Mouse (Mus musculus): Measurements from ENCODE around the gene Cdh13. TPM values are rescaled to one million over a fixed set of nuclear protein-coding genes. Genes with fewer than 3 reads are reported as not detected.

Cdh13 gene
- polyA plus RNA-seq, 1 experiment from 2014 or later = 56.3 TPM

- H3K27me3 ChIP-seq = peaks cover 19% of the 10 kb centered on the region
- no peak overlapping the region for H3K27ac ChIP-seq
- no peaks in the 10 kb centered on the region for H3K9me3 ChIP-seq
- H3K4me1 ChIP-seq (replicated peaks) = peaks cover 9% of the 10 kb centered on the region
- no peak overlapping the region for H3K4me3 ChIP-seq (replicated peaks)
- no peak for ATAC-seq
- H3K9ac ChIP-seq (replicated peaks) = no peak overlapping the region
- WGBS = 75% methylated on average over 6 of the region's 6 CpGs
- no peak overlapping the region for H3K4me2 ChIP-seq (replicated peaks)
- no peaks in the 10 kb centered on the region for H3K36me3 ChIP-seq
These were observed 893.8 kb downstream of the Cdh13 start for GRCm38 (mm10) chr8:119177226-119177935.

DNA sequence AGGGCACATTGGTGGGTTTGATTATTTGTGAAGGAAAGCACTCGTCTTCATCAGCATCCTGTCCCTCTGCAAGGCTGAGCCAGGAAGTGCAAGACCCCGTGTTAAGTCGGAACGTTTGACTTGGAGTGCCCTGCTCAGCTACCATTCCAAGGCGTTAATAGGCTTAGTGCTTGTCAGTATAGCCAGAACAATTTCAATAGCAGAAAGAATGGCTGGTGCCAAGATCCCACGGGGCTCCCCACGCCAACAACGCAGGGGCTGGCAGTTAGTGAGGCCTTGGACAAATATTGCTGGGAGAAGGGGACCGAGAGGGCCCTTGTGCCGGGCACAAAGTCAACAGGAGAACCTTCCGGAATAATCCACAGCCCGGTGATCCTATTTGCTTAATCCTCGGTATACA lies 897.1 kb downstream of the Cdh13 start:
- no peak overlapping the region for H3K4me3 ChIP-seq (replicated peaks)
- peaks cover 9% of the 10 kb centered on the region for H3K4me1 ChIP-seq (replicated peaks)
- H3K27me3 ChIP-seq = peaks cover 34% of the 10 kb centered on the region
- H3K9me3 ChIP-seq = no peaks in the 10 kb centered on the region
- 15% methylated on average over 13 of the region's 13 CpGs for WGBS
- 0 out of 2 replicates have a peak overlapping the region, but pooled peaks have one; percentile 41 for H3K27ac ChIP-seq
- no peak overlapping the region for H3K4me2 ChIP-seq (replicated peaks)
- no peaks in the 10 kb centered on the region for H3K36me3 ChIP-seq
- H3K9ac ChIP-seq (replicated peaks) = no peak overlapping the region
- ATAC-seq = peak; percentile 70

GRCm38 (mm10) chr8:119195695-119196094 lies 912.2 kb downstream of the Cdh13 start:
- WGBS = 58% methylated on average over 8 of the region's 8 CpGs
- Histone ChIP-seq H3K4me1 (replicated peaks) (no peaks in the 10 kb centered on the region), H3K4me3 (replicated peaks) (no peak overlapping the region), H3K9ac (replicated peaks) (no peak overlapping the region), H3K27me3 (no peaks in the 10 kb centered on the region), H3K4me2 (replicated peaks) (no peak overlapping the region), H3K36me3 (no peaks in the 10 kb centered on the region), H3K27ac (no peak overlapping the region), H3K9me3 (peaks cover 7% of the 10 kb centered on the region; the same call in 1 of the 2 replicates)
- no peak for ATAC-seq

GRCm38 (mm10) chr8:119196486-119197150 lies 913.1 kb downstream of the Cdh13 start:
- 82% methylated on average over 10 of the region's 10 CpGs for WGBS
- Histone ChIP-seq H3K4me3 (replicated peaks) (no peak overlapping the region), H3K27ac (no peak overlapping the region), H3K9ac (replicated peaks) (no peak overlapping the region), H3K27me3 (no peaks in the 10 kb centered on the region), H3K4me1 (replicated peaks) (no peaks in the 10 kb centered on the region), H3K4me2 (replicated peaks) (no peak overlapping the region), H3K36me3 (no peaks in the 10 kb centered on the region), H3K9me3 (peaks cover 7% of the 10 kb centered on the region; the same call in 1 of the 2 replicates)
- no peak for ATAC-seq

DNA sequence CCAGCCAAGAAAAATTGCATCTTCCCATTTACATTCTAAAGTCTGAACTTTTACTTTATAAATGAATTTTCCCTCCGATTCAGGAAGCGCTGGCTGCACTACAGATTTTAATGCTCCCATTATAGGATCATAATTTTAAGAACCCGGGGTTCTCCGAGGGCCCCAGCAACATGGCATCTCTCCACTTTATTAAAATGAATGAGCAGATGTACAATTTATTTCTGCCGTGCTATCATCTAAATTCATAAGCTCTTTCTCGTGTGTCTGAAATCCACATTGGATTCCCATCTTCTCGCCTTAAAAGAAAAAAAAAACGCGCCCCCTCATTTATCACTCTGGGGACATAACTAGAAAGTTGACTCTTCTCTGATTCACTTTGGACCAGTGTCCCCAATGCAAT lies 925.0 kb downstream of the Cdh13 start:
- Histone ChIP-seq H3K27ac (no peak overlapping the region), H3K9ac (replicated peaks) (no peak overlapping the region), H3K27me3 (no peaks in the 10 kb centered on the region), H3K4me2 (replicated peaks) (no peak overlapping the region), H3K4me3 (replicated peaks) (no peak overlapping the region), H3K36me3 (no peaks in the 10 kb centered on the region), H3K4me1 (replicated peaks) (no peaks in the 10 kb centered on the region), H3K9me3 (peaks cover 8% of the 10 kb centered on the region; the same call in 1 of the 2 replicates)
- ATAC-seq = no peak
- WGBS = 86% methylated on average over 9 of the region's 9 CpGs

DNA sequence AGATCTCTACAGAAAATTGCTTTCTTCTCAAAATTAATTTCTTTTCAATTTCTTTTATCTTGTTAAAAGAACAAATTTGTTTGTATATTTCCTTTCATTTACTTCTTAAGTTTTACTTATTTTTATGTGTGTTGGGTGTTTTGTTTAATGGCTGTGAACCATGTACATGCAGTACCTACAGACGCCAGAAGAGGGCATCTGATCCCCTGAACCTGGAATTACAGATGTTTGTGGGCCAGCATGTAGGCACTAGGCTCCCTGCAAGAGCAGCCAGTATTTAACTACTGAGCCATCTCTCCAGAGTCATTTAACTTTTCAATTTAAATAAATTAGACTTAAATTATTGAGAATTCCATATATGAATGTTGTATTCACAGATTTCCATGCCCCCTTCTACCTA lies 941.0 kb downstream of the Cdh13 start:
- WGBS = 0% methylated on average over 1 of the region's 1 CpGs
- Histone ChIP-seq H3K9ac (replicated peaks) (no peak overlapping the region), H3K4me3 (replicated peaks) (no peak overlapping the region)

DNA sequence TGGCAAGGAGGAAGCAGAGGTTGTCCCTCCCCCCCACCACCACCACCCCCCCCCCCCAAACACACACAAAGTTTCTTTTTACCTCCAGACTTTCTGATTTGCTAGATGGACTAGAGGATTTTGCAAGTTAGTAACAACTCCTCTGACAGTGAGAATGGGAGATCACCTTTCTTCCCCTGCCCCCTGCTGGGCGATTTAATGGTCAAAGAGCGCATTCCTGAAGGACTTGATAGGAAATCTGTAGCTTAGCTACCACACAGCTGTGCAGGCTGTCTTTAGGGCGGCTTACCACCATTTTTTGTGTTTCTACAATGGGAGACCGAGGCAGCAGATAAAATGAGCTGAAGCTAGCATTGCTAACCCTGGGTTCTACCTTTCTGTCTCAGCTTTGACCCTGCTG lies 961.6 kb downstream of the Cdh13 start:
- H3K27me3 ChIP-seq = no peaks in the 10 kb centered on the region
- no peak for ATAC-seq
- no peaks in the 10 kb centered on the region for H3K9me3 ChIP-seq
- no peak overlapping the region for H3K4me2 ChIP-seq (replicated peaks)
- WGBS = 36% methylated on average over 4 of the region's 4 CpGs
- no peaks in the 10 kb centered on the region for H3K36me3 ChIP-seq
- H3K4me3 ChIP-seq (replicated peaks) = no peak overlapping the region
- H3K9ac ChIP-seq (replicated peaks) = no peak overlapping the region
- no peak overlapping the region for H3K27ac ChIP-seq
- no peaks in the 10 kb centered on the region for H3K4me1 ChIP-seq (replicated peaks)

More for the DNA sequence above, 941.0 kb downstream of the Cdh13 start:
- Histone ChIP-seq H3K27me3 (no peaks in the 10 kb centered on the region), H3K9me3 (no peaks in the 10 kb centered on the region), H3K27ac (no peak overlapping the region), H3K36me3 (no peaks in the 10 kb centered on the region), H3K4me1 (replicated peaks) (no peaks in the 10 kb centered on the region), H3K4me2 (replicated peaks) (no peak overlapping the region)
- no peak for ATAC-seq

- H3K27me3 ChIP-seq = no peaks in the 10 kb centered on the region
These were observed 962.1 kb downstream of the Cdh13 start for GRCm38 (mm10) chr8:119245641-119246040.

GRCm38 (mm10) chr8:119254358-119254757 lies 970.8 kb downstream of the Cdh13 start:
- no peak overlapping the region for H3K9ac ChIP-seq (replicated peaks)
- no peak for ATAC-seq
- H3K36me3 ChIP-seq = no peaks in the 10 kb centered on the region
- no peak overlapping the region for H3K27ac ChIP-seq
- 95% methylated on average over 3 of the region's 3 CpGs for WGBS
- H3K9me3 ChIP-seq = no peaks in the 10 kb centered on the region
- H3K27me3 ChIP-seq = no peaks in the 10 kb centered on the region
- H3K4me1 ChIP-seq (replicated peaks) = no peaks in the 10 kb centered on the region
- no peak overlapping the region for H3K4me2 ChIP-seq (replicated peaks)
- H3K4me3 ChIP-seq (replicated peaks) = no peak overlapping the region

More at GRCm38 (mm10) chr8:119245641-119246040, 962.1 kb downstream of the Cdh13 start:
- no peaks in the 10 kb centered on the region for H3K9me3 ChIP-seq
- H3K9ac ChIP-seq (replicated peaks) = no peak overlapping the region
- H3K4me2 ChIP-seq (replicated peaks) = no peak overlapping the region
- H3K4me1 ChIP-seq (replicated peaks) = no peaks in the 10 kb centered on the region
- H3K27ac ChIP-seq = no peak overlapping the region
- H3K4me3 ChIP-seq (replicated peaks) = no peak overlapping the region
- 59% methylated on average over 1 of the region's 1 CpGs for WGBS
- no peaks in the 10 kb centered on the region for H3K36me3 ChIP-seq
- no peak for ATAC-seq

- no peak overlapping the region for H3K27ac ChIP-seq
- H3K27me3 ChIP-seq = no peaks in the 10 kb centered on the region
- no peak overlapping the region for H3K4me3 ChIP-seq (replicated peaks)
- WGBS = 42% methylated on average over 11 of the region's 11 CpGs
- no peak for ATAC-seq
- no peak overlapping the region for H3K4me2 ChIP-seq (replicated peaks)
- no peaks in the 10 kb centered on the region for H3K36me3 ChIP-seq
- no peaks in the 10 kb centered on the region for H3K4me1 ChIP-seq (replicated peaks)
- no peaks in the 10 kb centered on the region for H3K9me3 ChIP-seq
- no peak overlapping the region for H3K9ac ChIP-seq (replicated peaks)
These were observed 975.1 kb downstream of the Cdh13 start for GRCm38 (mm10) chr8:119258642-119259041.

GRCm38 (mm10) chr8:119263750-119264149 lies 980.2 kb downstream of the Cdh13 start:
- Histone ChIP-seq H3K4me2 (replicated peaks) (no peak overlapping the region), H3K4me1 (replicated peaks) (no peaks in the 10 kb centered on the region), H3K9me3 (no peaks in the 10 kb centered on the region), H3K9ac (replicated peaks) (no peak overlapping the region), H3K4me3 (replicated peaks) (no peak overlapping the region), H3K27ac (no peak overlapping the region), H3K27me3 (no peaks in the 10 kb centered on the region), H3K36me3 (no peaks in the 10 kb centered on the region)
- no peak for ATAC-seq
- 84% methylated on average over 7 of the region's 7 CpGs for WGBS

- Histone ChIP-seq H3K9me3 (no peaks in the 10 kb centered on the region), H3K36me3 (no peaks in the 10 kb centered on the region), H3K4me3 (replicated peaks) (no peak overlapping the region), H3K27me3 (no peaks in the 10 kb centered on the region), H3K4me2 (replicated peaks) (no peak overlapping the region), H3K4me1 (replicated peaks) (no peaks in the 10 kb centered on the region), H3K9ac (replicated peaks) (no peak overlapping the region), H3K27ac (no peak overlapping the region)
- 89% methylated on average over 4 of the region's 4 CpGs for WGBS
- ATAC-seq = no peak
These were observed 982.8 kb downstream of the Cdh13 start for GRCm38 (mm10) chr8:119266304-119266703.
